In genomic region chr2:131664575-131664974, GRCm38 (mm10) we compare ENCODE assay signal across 13 mouse cellular contexts.
"Had no signal": no experiment of that assay in that cellular context is flagged by ENCODE, and none has a peak within 500 bp of the region (broad histone marks: within the 10 kb centered on the region; RNA-seq: fewer than 3 reads in every experiment).

No protein-coding gene starts in this region.

- ATAC-seq: intestine, embryonic 16.5 days; liver, embryonic 12.5 days had no signal

- H3K9ac ChIP-seq: liver, embryonic 12.5 days; lung, embryonic 14.5 days; neural tube, embryonic 15.5 days had no signal

- H3K27me3 ChIP-seq: liver, embryonic 12.5 days; neural tube, embryonic 15.5 days had no signal

- DNase-seq: kidney, adult 8-10 months; kidney, postnatal 25 days; lung, embryonic 14.5 days; lung, postnatal 10 days; lung, postnatal 4 days; midbrain, embryonic 14.5 days; thymus, postnatal 14 days had no signal

- H3K4me1 ChIP-seq: limb, embryonic 10.5 days; liver, embryonic 12.5 days; midbrain, embryonic 10.5 days; neural tube, embryonic 15.5 days had no signal

- H3K9me3 ChIP-seq: limb, embryonic 10.5 days; liver, embryonic 12.5 days; midbrain, embryonic 10.5 days; neural tube, embryonic 15.5 days had no signal

- H3K4me2 ChIP-seq: liver, embryonic 12.5 days; lung, embryonic 14.5 days; neural tube, embryonic 15.5 days had no signal

- H3K36me3 ChIP-seq: limb, embryonic 10.5 days; liver, embryonic 12.5 days; midbrain, embryonic 10.5 days; neural tube, embryonic 15.5 days had no signal

- H3K4me3 ChIP-seq: limb, embryonic 10.5 days; liver, embryonic 12.5 days; midbrain, embryonic 10.5 days; myocyte; neural tube, embryonic 15.5 days had no signal

- H3K27ac ChIP-seq: limb, embryonic 10.5 days; liver, embryonic 12.5 days; midbrain, embryonic 10.5 days; neural tube, embryonic 15.5 days had no signal
